Mouse (Mus musculus) T-helper 1 cell (primary cell): ENCODE data around the gene 4921509C19Rik.
"Not testable (repeated sequence)": the region's sequence is repeated elsewhere in the genome, so short reads cannot be mapped to it uniquely, and the experiment has no call there.

Source experiments
- in situ Hi-C: fragments of 300-600 bp; cut with MboI, MseI; formaldehyde crosslinking; loops from one replicate; pipeline ENCODE4 v1.15.1; 2025; ENCODE audit warnings: high pct_unique_total_duplicates

4921509C19Rik gene

GRCm38 (mm10) chr2:151476053-151476452 lies at the start of gene 4921509C19Rik:
Gene 4921509C19Rik, minus strand, starts transcription at chr2:151476153.
- in situ Hi-C loops, result not testable (repeated sequence)

- in situ Hi-C loops, result no loop called here
Measured at GRCm38 (mm10) chr2:151525520-151525919, 49.6 kb upstream of the 4921509C19Rik start.

GRCm38 (mm10) chr2:151524324-151525041 lies 48.5 kb upstream of the 4921509C19Rik start:
- in situ Hi-C loops, result no loop called here

- in situ Hi-C loops, result no loop called here
Measured at GRCm38 (mm10) chr2:151519000-151519399, 43.0 kb upstream of the 4921509C19Rik start.

- in situ Hi-C loops, result no loop called here
Measured at GRCm38 (mm10) chr2:151513525-151514285, 37.8 kb upstream of the 4921509C19Rik start.

GRCm38 (mm10) chr2:151512199-151512598 lies 36.2 kb upstream of the 4921509C19Rik start:
- in situ Hi-C loops, result no loop called here

- in situ Hi-C loops, result no loop called here
Measured at GRCm38 (mm10) chr2:151504226-151504625, 28.3 kb upstream of the 4921509C19Rik start.

GRCm38 (mm10) chr2:151500442-151501007 lies 24.6 kb upstream of the 4921509C19Rik start:
- in situ Hi-C loops, result no loop called here

- in situ Hi-C loops, result loop anchor here (5.0 kb wide), 1 partner anchor 49 kb away; no protein-coding TSS in a partner anchor
Measured at GRCm38 (mm10) chr2:151498358-151498757, 22.4 kb upstream of the 4921509C19Rik start.

- in situ Hi-C loops, result loop anchor here (5.0 kb wide), 2 partner anchors 183 to 248 kb away; partner anchors contain the start of gene Psmf1
Measured at GRCm38 (mm10) chr2:151494035-151494803, 18.3 kb upstream of the 4921509C19Rik start, which contains the start of gene Nsfl1c. Gene Nsfl1c, plus strand, starts transcription at chr2:151494182.

- in situ Hi-C loops, result no loop called here
Measured at GRCm38 (mm10) chr2:151486496-151486895, 10.5 kb upstream of the 4921509C19Rik start.

- in situ Hi-C loops, result loop anchor here (5.0 kb wide), 1 partner anchor 133 kb away; no protein-coding TSS in a partner anchor
Measured at GRCm38 (mm10) chr2:151434971-151435370, 41.0 kb downstream of the 4921509C19Rik start.

GRCm38 (mm10) chr2:151434203-151434602 lies 41.8 kb downstream of the 4921509C19Rik start:
- in situ Hi-C loops, result not testable (repeated sequence)
